Mouse (Mus musculus) stomach, postnatal 0 days (tissue): ENCODE results near the gene 9430015G10Rik. TPM values are rescaled to one million over a fixed set of nuclear protein-coding genes. Genes with fewer than 3 reads are reported as not detected.

ENCODE experiments used
- ATAC-seq: fragments of 200-750 bp; cut with Nextera tagmentation; 2 replicates; pipeline ENCODE4 v1.8.0; 2017; ENCODE audit not compliant: low FRiP score, low TSS enrichment
- DNase-seq: peaks from one replicate; pipeline ENCODE4 v3.0.0-alpha.2; 2016; ENCODE audit warnings: low spot score
- H3K27ac ChIP-seq: fragments of 300-500 bp; sonication (generic); replicated peaks from 2 replicates; pipeline ENCODE4 v1.5.1; 2014; ENCODE audit warnings: mild to moderate bottlenecking, control low read depth
- H3K27me3 ChIP-seq: fragments of 300-500 bp; sonication (generic); 2 replicates; pipeline ENCODE4 v1.6.1; 2014; ENCODE audit warnings: low read length; ENCODE audit not compliant: control insufficient read depth, insufficient read depth
- H3K36me3 ChIP-seq: fragments of 300-500 bp; sonication (generic); 2 replicates; pipeline ENCODE4 v1.6.1; 2014; ENCODE audit warnings: low read length, mixed read lengths; ENCODE audit not compliant: control insufficient read depth, insufficient read depth
- H3K4me1 ChIP-seq: fragments of 300-500 bp; sonication (generic); replicated peaks from 2 replicates; pipeline ENCODE4 v1.6.1; 2014; ENCODE audit warnings: antibody characterized with exemption; ENCODE audit not compliant: control insufficient read depth, insufficient read depth
- H3K4me2 ChIP-seq: fragments of 300-500 bp; sonication (generic); replicated peaks from 2 replicates; pipeline ENCODE4 v1.6.1; 2014; ENCODE audit warnings: low read depth, mild to moderate bottlenecking, control low read depth, moderate library complexity
- H3K4me3 ChIP-seq: fragments of 300-500 bp; sonication (generic); 2 replicates; pipeline ENCODE4 v1.5.1; 2014; ENCODE audit warnings: low read depth, low read length, control low read depth
- H3K9ac ChIP-seq: fragments of 300-500 bp; sonication (generic); 2 replicates; pipeline ENCODE4 v1.6.1; 2014; ENCODE audit warnings: mild to moderate bottlenecking, low read length, control low read depth, mixed read lengths
- H3K9me3 ChIP-seq: fragments of 300-500 bp; sonication (generic); 2 replicates; pipeline ENCODE4 v1.6.1; 2016; ENCODE audit warnings: low read length; ENCODE audit not compliant: control insufficient read depth
- CTCF ChIP-seq: IDR thresholded peaks from 2 replicates; pipeline ENCODE4 v1.5.1; 2016; ENCODE audit warnings: antibody characterized with exemption, low read depth, mild to moderate bottlenecking, moderate library complexity
- EP300 ChIP-seq: optimal IDR thresholded peaks from 2 replicates; pipeline ENCODE3; 2016; ENCODE audit warnings: antibody characterized with exemption
- WGBS: fragments of 180-500 bp; shearing (Covaris S2); extraction: QIAGEN DNeasy Blood & Tissue Kit; methylation state at CpG from one replicate; pipeline ENCODE4 v1.1.7; 2014; 5-methylcytosine and 5-hydroxymethylcytosine counted together
- polyA plus RNA-seq: library from polyadenylated mRNA; unstranded; fragments of >200 nt; fragmentation: Nextera tagmentation; extraction: Ambion mirVana; gene quantifications from 2 replicates; pipeline ENCODE4 v1.2.1, GENCODE M21; 2015

9430015G10Rik gene
- polyA plus RNA-seq: 4.9 and 5.4 TPM in 2 replicates

- H3K9me3 ChIP-seq: no peaks in the 10 kb centered on the region
- DNase-seq (peak; percentile 98), ATAC-seq (peak; percentile 98)
- peaks cover 4% of the 10 kb centered on the region; the same call in 1 of the 2 replicates for H3K4me1 ChIP-seq
- peak; percentile 51 for TF ChIP-seq CTCF
- no peak for TF ChIP-seq EP300
- peak within 1 kb of the TSS; percentile 69 for H3K4me3 ChIP-seq
- WGBS: under 1% methylated on average over 60 of the region's 60 CpGs
- H3K36me3 ChIP-seq: no peaks in the 10 kb centered on the region
- H3K9ac ChIP-seq: peak within 1 kb of the TSS; percentile 87
- peak within 1 kb of the TSS; percentile 70 for H3K4me2 ChIP-seq
- H3K27me3 ChIP-seq: no peaks in the 10 kb centered on the region
- H3K27ac ChIP-seq: peak within 1 kb of the TSS; percentile 89
Observed at GRCm38 (mm10) chr4:156109570-156110331, at the start of gene 9430015G10Rik. Gene 9430015G10Rik, plus strand, starts transcription at chr4:156109982.

- Histone ChIP-seq H3K4me1 (peaks cover 4% of the 10 kb centered on the region; the same call in 1 of the 2 replicates), H3K27ac (peak overlapping the region; percentile 82), H3K9ac (peak overlapping the region; percentile 45), H3K4me3 (no peak overlapping the region), H3K27me3 (no peaks in the 10 kb centered on the region), H3K36me3 (no peaks in the 10 kb centered on the region), H3K9me3 (no peaks in the 10 kb centered on the region), H3K4me2 (no peak overlapping the region)
- ATAC-seq (no peak), DNase-seq (peak; percentile 75)
- 18% methylated on average over 4 of the region's 4 CpGs for WGBS
- TF ChIP-seq EP300: no peak
- no peak for TF ChIP-seq CTCF
Observed at GRCm38 (mm10) chr4:156063861-156064509, 45.8 kb upstream of the 9430015G10Rik start.

- H3K27ac ChIP-seq: peak overlapping the region; percentile 82
- H3K27me3 ChIP-seq: no peaks in the 10 kb centered on the region
- ATAC-seq (no peak), DNase-seq (peak; percentile 52)
- H3K36me3 ChIP-seq: no peaks in the 10 kb centered on the region
- whole genome bisulfite sequencing: 65% methylated on average over 9 of the region's 9 CpGs
- H3K9me3 ChIP-seq: no peaks in the 10 kb centered on the region
- H3K4me3 ChIP-seq: no peak overlapping the region
- H3K4me2 ChIP-seq: no peak overlapping the region
- peak overlapping the region; percentile 45 for H3K9ac ChIP-seq
- no peak for TF ChIP-seq EP300
- no peak for TF ChIP-seq CTCF
- H3K4me1 ChIP-seq: peaks cover 4% of the 10 kb centered on the region; the same call in 1 of the 2 replicates
Observed at GRCm38 (mm10) chr4:156064510-156064897, 45.3 kb upstream of the 9430015G10Rik start.

- 75% methylated on average over 10 of the region's 10 CpGs for WGBS
- ATAC-seq: no peak
- TF ChIP-seq CTCF (no peak), EP300 (no peak)
- Histone ChIP-seq H3K27me3 (no peaks in the 10 kb centered on the region), H3K9ac (no peak overlapping the region), H3K27ac (peak overlapping the region; percentile 82), H3K4me3 (no peak overlapping the region), H3K4me2 (no peak overlapping the region), H3K9me3 (no peaks in the 10 kb centered on the region), H3K36me3 (no peaks in the 10 kb centered on the region), H3K4me1 (peaks cover 4% of the 10 kb centered on the region; the same call in 1 of the 2 replicates)
- no peak for DNase-seq
Observed at GRCm38 (mm10) chr4:156065156-156065894, 44.5 kb upstream of the 9430015G10Rik start.

- Histone ChIP-seq H3K4me2 (0 out of 2 replicates have a peak overlapping the region, but pooled peaks have one; percentile 17), H3K4me3 (no peak overlapping the region), H3K27me3 (no peaks in the 10 kb centered on the region), H3K36me3 (no peaks in the 10 kb centered on the region), H3K27ac (peak overlapping the region; percentile 82), H3K4me1 (peaks cover 4% of the 10 kb centered on the region; the same call in 1 of the 2 replicates), H3K9me3 (no peaks in the 10 kb centered on the region), H3K9ac (0 out of 2 replicates have a peak overlapping the region, but pooled peaks have one; percentile 2)
- TF ChIP-seq EP300 (no peak), CTCF (no peak)
- 46% methylated on average over 5 of the region's 5 CpGs for WGBS
- DNase-seq (peak; percentile 66), ATAC-seq (peak; percentile 84)
Observed at GRCm38 (mm10) chr4:156067256-156067949, 42.4 kb upstream of the 9430015G10Rik start.
